Mouse (Mus musculus): ENCODE measurements around the gene Tspan14. TPM values are rescaled to one million over a fixed set of nuclear protein-coding genes. Genes with fewer than 3 reads are reported as not detected.
A peak's percentile ranks its signal among the peaks of the same experiment; 100 is the strongest.

Gene Tspan14
- polyA plus RNA-seq, 1 experiment from 2014 or later = 43.4 TPM

DNA sequence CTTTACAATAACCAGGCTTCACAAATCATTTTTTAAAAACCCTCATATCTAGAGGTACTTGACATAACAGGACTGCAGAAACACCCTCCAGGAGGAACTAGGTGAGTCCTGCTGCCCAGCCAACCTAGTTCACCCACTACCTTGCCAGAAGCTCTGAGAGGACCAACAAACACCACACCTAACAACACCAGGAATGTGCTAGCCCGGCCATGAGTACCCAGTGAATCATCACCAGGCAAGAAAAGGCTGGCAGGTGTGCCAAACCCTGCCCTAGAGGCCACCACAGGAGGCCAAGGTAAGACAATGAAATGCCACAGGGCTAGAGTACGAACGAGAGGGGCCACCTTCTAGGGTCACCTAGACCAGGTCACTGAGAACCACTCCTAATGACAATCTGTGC, 29.6 kb upstream of the Tspan14 start:
- peaks cover 18% of the 10 kb centered on the region for H3K36me3 ChIP-seq (ENCODE audit: control insufficient read depth, insufficient read depth, low read length)
- no peak overlapping the region for H3K27ac ChIP-seq (replicated peaks in 1 of 2; ENCODE audit: control insufficient read depth in 1 of 2, insufficient read depth in 1 of 2, low read depth in 2 of 2, low read length in 2 of 2)
- H3K4me1 ChIP-seq (ENCODE audit: control insufficient read depth in 2 of 2, insufficient read depth in 2 of 2, low read length in 2 of 2) = peaks cover 6 to 7% of the 10 kb centered on the region in 2 experiments; a peak in 2 of 4 replicates
- no peaks in the 10 kb centered on the region for H3K9me3 ChIP-seq (ENCODE audit: control insufficient read depth, low read length)
- WGBS = 94% methylated on average over 3 of the region's 3 CpGs
- ATAC-seq (ENCODE audit: insufficient number of reproducible peaks, insufficient read depth, low FRiP score, low read depth) = no peak
- no peak overlapping the region for H3K4me2 ChIP-seq (ENCODE audit: low read length)
- no peak overlapping the region for H3K9ac ChIP-seq (ENCODE audit: low read length)
- no peak overlapping the region for H3K4me3 ChIP-seq (ENCODE audit: control insufficient read depth in 1 of 2, insufficient read depth in 1 of 2, low read depth in 1 of 2, low read length in 2 of 2)
- H3K27me3 ChIP-seq (ENCODE audit: control insufficient read depth, insufficient read depth, low read length) = no peaks in the 10 kb centered on the region

DNA sequence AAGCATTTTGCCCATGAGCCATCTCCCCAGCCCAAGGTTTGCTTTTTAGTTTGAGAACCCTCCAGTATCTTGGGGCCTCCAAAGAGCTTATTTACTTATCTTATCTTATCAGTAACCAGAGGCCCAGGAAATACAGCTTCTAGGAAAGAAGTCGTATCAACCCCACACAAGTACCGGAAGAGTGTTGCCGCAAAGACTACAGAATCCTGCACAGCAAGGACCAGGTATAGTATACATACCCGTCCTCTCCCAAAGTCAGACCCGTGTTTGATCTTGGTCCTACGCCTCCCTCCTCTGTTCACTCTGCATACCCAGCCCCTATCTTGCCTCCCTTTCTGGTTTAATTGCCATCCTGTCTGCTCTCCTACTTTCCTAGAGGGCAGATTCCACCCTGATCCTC, 25.9 kb upstream of the Tspan14 start:
- WGBS = 15% methylated on average over 6 of the region's 6 CpGs
- H3K27me3 ChIP-seq (ENCODE audit: control insufficient read depth, insufficient read depth, low read length) = no peaks in the 10 kb centered on the region
- no peak for ATAC-seq (ENCODE audit: insufficient number of reproducible peaks, insufficient read depth, low FRiP score, low read depth)
- H3K4me1 ChIP-seq (ENCODE audit: control insufficient read depth in 2 of 2, insufficient read depth in 2 of 2, low read length in 2 of 2) = peaks cover 6 to 7% of the 10 kb centered on the region in 2 experiments; a peak in 2 of 4 replicates
- peaks cover 8% of the 10 kb centered on the region; the same call in 1 of the 2 replicates for H3K36me3 ChIP-seq (ENCODE audit: control insufficient read depth, insufficient read depth, low read length)
- no peak overlapping the region for H3K27ac ChIP-seq (replicated peaks in 1 of 2; ENCODE audit: control insufficient read depth in 1 of 2, insufficient read depth in 1 of 2, low read depth in 2 of 2, low read length in 2 of 2)
- no peak overlapping the region for H3K4me3 ChIP-seq (ENCODE audit: control insufficient read depth in 1 of 2, insufficient read depth in 1 of 2, low read depth in 1 of 2, low read length in 2 of 2)
- no peak overlapping the region for H3K4me2 ChIP-seq (ENCODE audit: low read length)
- H3K9ac ChIP-seq (ENCODE audit: low read length) = no peak overlapping the region
- H3K9me3 ChIP-seq (ENCODE audit: control insufficient read depth, low read length) = no peaks in the 10 kb centered on the region

DNA sequence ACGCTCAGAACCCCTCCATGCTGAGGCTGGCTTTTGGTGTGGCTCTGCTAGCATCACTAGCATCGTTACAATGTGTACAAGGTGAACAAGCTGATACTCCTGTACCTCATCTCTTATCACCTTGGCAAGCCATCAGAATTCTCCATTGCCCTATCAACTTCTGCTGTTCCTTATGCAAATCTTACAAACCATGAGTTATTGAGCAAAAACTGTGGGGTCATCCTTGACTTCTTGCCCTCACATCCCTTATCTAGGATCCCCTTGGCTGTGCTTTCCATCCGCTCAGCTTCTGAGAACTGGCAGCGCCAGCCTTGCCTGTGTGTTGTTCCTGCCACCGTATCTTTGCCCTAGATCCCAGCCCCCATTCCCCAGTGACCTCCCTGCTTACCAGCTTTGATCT, 22.2 kb upstream of the Tspan14 start:
- no peak overlapping the region for H3K9ac ChIP-seq (ENCODE audit: low read length)
- peaks cover 6 to 7% of the 10 kb centered on the region in 2 experiments; a peak in 2 of 4 replicates for H3K4me1 ChIP-seq (ENCODE audit: control insufficient read depth in 2 of 2, insufficient read depth in 2 of 2, low read length in 2 of 2)
- no peak overlapping the region for H3K27ac ChIP-seq (replicated peaks in 1 of 2; ENCODE audit: control insufficient read depth in 1 of 2, insufficient read depth in 1 of 2, low read depth in 2 of 2, low read length in 2 of 2)
- no peak overlapping the region for H3K4me3 ChIP-seq (ENCODE audit: control insufficient read depth in 1 of 2, insufficient read depth in 1 of 2, low read depth in 1 of 2, low read length in 2 of 2)
- H3K27me3 ChIP-seq (ENCODE audit: control insufficient read depth, insufficient read depth, low read length) = no peaks in the 10 kb centered on the region
- no peak overlapping the region for H3K4me2 ChIP-seq (ENCODE audit: low read length)
- H3K9me3 ChIP-seq (ENCODE audit: control insufficient read depth, low read length) = no peaks in the 10 kb centered on the region
- no peak for ATAC-seq (ENCODE audit: insufficient number of reproducible peaks, insufficient read depth, low FRiP score, low read depth)
- H3K36me3 ChIP-seq (ENCODE audit: control insufficient read depth, insufficient read depth, low read length) = no peaks in the 10 kb centered on the region
- WGBS = 73% methylated on average over 5 of the region's 5 CpGs

DNA sequence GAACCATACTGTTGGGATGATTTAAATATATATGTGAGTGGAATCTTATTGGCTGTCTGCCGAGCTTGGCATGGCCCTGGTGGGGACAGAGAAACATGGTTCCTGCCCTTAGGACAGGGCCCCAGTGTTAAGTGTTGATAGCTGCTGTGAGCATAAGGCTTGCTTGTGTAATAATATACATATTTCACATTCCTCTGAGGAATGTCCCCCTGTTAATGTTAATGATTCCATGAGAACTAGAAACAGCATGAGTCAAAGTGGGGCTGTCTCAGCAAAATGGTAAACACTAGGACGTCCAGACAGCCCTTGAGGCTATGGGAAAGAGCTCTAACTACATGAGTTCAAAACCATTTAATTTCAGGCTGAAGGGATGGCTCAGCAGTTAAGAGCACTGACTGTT, 20.6 kb upstream of the Tspan14 start:
- Histone ChIP-seq H3K4me1 (ENCODE audit: control insufficient read depth in 2 of 2, insufficient read depth in 2 of 2, low read length in 2 of 2) (peaks cover under 1 to 3% of the 10 kb centered on the region in 2 experiments; a peak in 2 of 4 replicates), H3K4me3 (ENCODE audit: control insufficient read depth in 1 of 2, insufficient read depth in 1 of 2, low read depth in 1 of 2, low read length in 2 of 2) (no peak overlapping the region), H3K36me3 (ENCODE audit: control insufficient read depth, insufficient read depth, low read length) (no peaks in the 10 kb centered on the region), H3K27me3 (ENCODE audit: control insufficient read depth, insufficient read depth, low read length) (no peaks in the 10 kb centered on the region), H3K9ac (ENCODE audit: low read length) (no peak overlapping the region), H3K4me2 (ENCODE audit: low read length) (no peak overlapping the region), H3K9me3 (ENCODE audit: control insufficient read depth, low read length) (no peaks in the 10 kb centered on the region), H3K27ac (replicated peaks in 1 of 2; ENCODE audit: control insufficient read depth in 1 of 2, insufficient read depth in 1 of 2, low read depth in 2 of 2, low read length in 2 of 2) (no peak overlapping the region)
- no peak for ATAC-seq (ENCODE audit: insufficient number of reproducible peaks, insufficient read depth, low FRiP score, low read depth)
- WGBS = 73% methylated on average over 2 of the region's 2 CpGs

DNA sequence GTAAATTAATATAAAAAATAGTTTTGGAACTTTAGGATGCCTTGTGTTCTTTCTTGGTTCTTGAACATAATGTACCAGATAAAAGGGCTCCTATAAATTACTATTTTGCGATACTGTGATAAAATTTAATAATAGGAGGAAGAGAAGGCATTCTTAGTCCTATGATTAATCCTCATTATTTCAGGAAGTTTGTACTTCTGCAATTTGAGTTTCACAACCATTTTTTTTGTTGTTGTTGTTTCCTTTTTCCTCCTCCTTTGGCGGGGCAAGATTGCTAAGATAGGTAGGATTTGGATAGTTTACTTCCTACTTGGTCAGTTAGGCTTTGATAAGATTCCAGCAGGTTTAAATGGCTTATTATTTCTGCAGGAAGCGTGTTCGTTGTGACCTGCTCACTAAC, 19.0 kb upstream of the Tspan14 start:
- Histone ChIP-seq H3K4me1 (ENCODE audit: control insufficient read depth in 2 of 2, insufficient read depth in 2 of 2, low read length in 2 of 2) (no peaks in the 10 kb centered on the region), H3K27me3 (ENCODE audit: control insufficient read depth, insufficient read depth, low read length) (no peaks in the 10 kb centered on the region), H3K27ac (replicated peaks in 1 of 2; ENCODE audit: control insufficient read depth in 1 of 2, insufficient read depth in 1 of 2, low read depth in 2 of 2, low read length in 2 of 2) (no peak overlapping the region), H3K9me3 (ENCODE audit: control insufficient read depth, low read length) (no peaks in the 10 kb centered on the region), H3K4me2 (ENCODE audit: low read length) (no peak overlapping the region), H3K9ac (ENCODE audit: low read length) (no peak overlapping the region), H3K36me3 (ENCODE audit: control insufficient read depth, insufficient read depth, low read length) (no peaks in the 10 kb centered on the region), H3K4me3 (ENCODE audit: control insufficient read depth in 1 of 2, insufficient read depth in 1 of 2, low read depth in 1 of 2, low read length in 2 of 2) (no peak overlapping the region)
- no peak for ATAC-seq (ENCODE audit: insufficient number of reproducible peaks, insufficient read depth, low FRiP score, low read depth)
- WGBS = 74% methylated on average over 4 of the region's 4 CpGs

DNA sequence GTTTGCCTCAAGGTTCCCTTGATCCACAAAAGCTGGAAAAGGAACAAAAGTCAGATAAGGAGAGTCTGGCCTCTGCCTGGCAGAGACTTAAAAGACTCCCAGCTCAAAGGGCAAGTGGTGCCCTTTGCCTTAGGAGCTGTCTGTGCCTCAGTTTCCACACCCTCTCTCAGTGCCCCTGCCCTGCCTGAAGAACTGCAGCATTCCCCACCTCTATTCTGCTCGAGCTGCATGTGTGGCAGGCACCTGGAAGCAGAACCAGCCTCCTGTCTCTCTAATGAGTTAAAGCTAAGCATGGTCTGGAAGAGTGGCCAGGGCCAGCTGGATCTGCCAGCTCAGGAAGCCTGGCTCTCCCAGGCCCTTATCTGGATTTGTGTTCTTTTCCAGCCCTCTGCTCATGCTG, 13.1 kb upstream of the Tspan14 start:
- WGBS = 32% methylated on average over 1 of the region's 1 CpGs
- peaks cover 0 to 4% of the 10 kb centered on the region in 2 experiments; a peak in 1 of 4 replicates for H3K4me1 ChIP-seq (ENCODE audit: control insufficient read depth in 2 of 2, insufficient read depth in 2 of 2, low read length in 2 of 2)
- no peaks in the 10 kb centered on the region for H3K36me3 ChIP-seq (ENCODE audit: control insufficient read depth, insufficient read depth, low read length)
- no peaks in the 10 kb centered on the region for H3K27me3 ChIP-seq (ENCODE audit: control insufficient read depth, insufficient read depth, low read length)
- no peak overlapping the region for H3K4me2 ChIP-seq (ENCODE audit: low read length)
- ATAC-seq (ENCODE audit: insufficient number of reproducible peaks, insufficient read depth, low FRiP score, low read depth) = no peak
- H3K9me3 ChIP-seq (ENCODE audit: control insufficient read depth, low read length) = no peaks in the 10 kb centered on the region
- H3K4me3 ChIP-seq (ENCODE audit: control insufficient read depth in 1 of 2, insufficient read depth in 1 of 2, low read depth in 1 of 2, low read length in 2 of 2) = no peak overlapping the region
- H3K9ac ChIP-seq (ENCODE audit: low read length) = no peak overlapping the region
- H3K27ac ChIP-seq (replicated peaks in 1 of 2; ENCODE audit: control insufficient read depth in 1 of 2, insufficient read depth in 1 of 2, low read depth in 2 of 2, low read length in 2 of 2) = no peak overlapping the region

DNA sequence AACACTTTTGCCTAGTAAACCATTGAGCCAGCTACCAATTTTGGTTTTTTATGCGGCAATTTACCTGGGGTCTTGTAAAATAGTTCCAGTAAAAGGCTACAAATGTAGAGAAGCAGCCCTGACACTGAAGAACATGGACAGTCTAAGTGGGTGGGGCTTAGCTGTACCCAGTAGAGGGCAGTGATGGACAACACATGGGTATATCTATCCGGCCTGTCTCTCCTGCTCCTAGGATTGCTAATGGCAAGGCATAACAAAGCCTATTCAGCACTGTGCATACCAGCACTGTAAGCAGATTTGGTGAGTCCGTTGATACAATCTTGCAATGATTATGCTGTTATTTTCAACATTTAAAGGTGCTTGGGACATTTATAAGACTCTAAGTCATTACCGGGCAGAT, 12.4 kb upstream of the Tspan14 start:
- 38% methylated on average over 4 of the region's 4 CpGs for WGBS
- Histone ChIP-seq H3K4me1 (ENCODE audit: control insufficient read depth in 2 of 2, insufficient read depth in 2 of 2, low read length in 2 of 2) (peaks cover 0 to 4% of the 10 kb centered on the region in 2 experiments; a peak in 1 of 4 replicates), H3K9ac (ENCODE audit: low read length) (no peak overlapping the region), H3K36me3 (ENCODE audit: control insufficient read depth, insufficient read depth, low read length) (no peaks in the 10 kb centered on the region), H3K4me3 (ENCODE audit: control insufficient read depth in 1 of 2, insufficient read depth in 1 of 2, low read depth in 1 of 2, low read length in 2 of 2) (no peak overlapping the region), H3K4me2 (ENCODE audit: low read length) (no peak overlapping the region), H3K9me3 (ENCODE audit: control insufficient read depth, low read length) (no peaks in the 10 kb centered on the region), H3K27ac (replicated peaks in 1 of 2; ENCODE audit: control insufficient read depth in 1 of 2, insufficient read depth in 1 of 2, low read depth in 2 of 2, low read length in 2 of 2) (no peak overlapping the region), H3K27me3 (ENCODE audit: control insufficient read depth, insufficient read depth, low read length) (no peaks in the 10 kb centered on the region)
- ATAC-seq (ENCODE audit: insufficient number of reproducible peaks, insufficient read depth, low FRiP score, low read depth) = peak; percentile 81; the same call in 1 of the 2 replicates

DNA sequence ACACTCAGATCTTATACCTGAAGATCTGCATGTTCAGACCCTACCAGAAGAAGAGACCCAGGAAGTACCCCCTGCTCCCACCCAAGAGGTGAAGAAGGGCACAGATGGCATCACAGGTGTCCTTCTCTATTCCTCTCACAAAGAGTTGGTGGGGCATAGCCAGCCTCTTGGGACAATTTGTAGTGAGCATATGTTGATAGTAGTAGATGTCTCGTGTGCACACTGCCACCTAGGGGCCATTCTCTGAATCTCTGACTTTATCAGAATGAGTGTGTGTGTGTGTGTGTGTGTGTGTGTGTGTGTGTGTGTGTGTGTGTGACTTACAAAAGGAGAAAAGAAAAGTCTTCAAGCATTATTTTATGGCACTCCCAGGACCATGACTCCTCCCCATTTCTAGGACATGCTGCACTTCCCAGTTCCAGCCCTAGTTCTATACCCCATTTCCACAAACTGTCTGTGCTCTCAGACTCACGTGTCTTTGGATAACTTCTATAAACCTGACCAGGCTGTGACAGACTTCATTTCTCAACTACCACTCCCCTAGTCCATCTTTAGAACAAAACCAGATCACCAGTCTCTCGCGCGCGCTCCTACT, 8.6 kb upstream of the Tspan14 start:
- Histone ChIP-seq H3K4me3 (ENCODE audit: control insufficient read depth in 1 of 2, insufficient read depth in 1 of 2, low read depth in 1 of 2, low read length in 2 of 2) (no peak overlapping the region), H3K4me2 (ENCODE audit: low read length) (no peak overlapping the region), H3K27ac (replicated peaks in 1 of 2; ENCODE audit: control insufficient read depth in 1 of 2, insufficient read depth in 1 of 2, low read depth in 2 of 2, low read length in 2 of 2) (no peak overlapping the region), H3K9me3 (ENCODE audit: control insufficient read depth, low read length) (no peaks in the 10 kb centered on the region), H3K9ac (ENCODE audit: low read length) (no peak overlapping the region), H3K36me3 (ENCODE audit: control insufficient read depth, insufficient read depth, low read length) (no peaks in the 10 kb centered on the region), H3K27me3 (ENCODE audit: control insufficient read depth, insufficient read depth, low read length) (no peaks in the 10 kb centered on the region), H3K4me1 (ENCODE audit: control insufficient read depth in 2 of 2, insufficient read depth in 2 of 2, low read length in 2 of 2) (peaks cover 0 to 9% of the 10 kb centered on the region in 2 experiments; a peak in 3 of 4 replicates)
- 75% methylated on average over 6 of the region's 6 CpGs for WGBS
- 0 out of 2 replicates have a peak, but pooled peaks have one; percentile 3 for ATAC-seq (ENCODE audit: insufficient number of reproducible peaks, insufficient read depth, low FRiP score, low read depth)

Data from heart, embryonic 14.5 days (tissue).